Mouse (Mus musculus) heart, postnatal 0 days (tissue): ENCODE measurements at regions not wholly inside any gene's neighbourhood (a gene's known extent, or its start where the extent isn't known, plus 50 kb on each side); places are given as distances from the start of the nearest gene placed in this dataset.

ENCODE experiments used
- CTCF ChIP-seq: IDR thresholded peaks from 2 replicates; pipeline ENCODE4 v1.5.1; 2016; ENCODE audit warnings: antibody characterized with exemption, control low read depth, low read depth
- EP300 ChIP-seq: IDR thresholded peaks from 2 replicates; pipeline ENCODE4 v1.6.1; 2016; ENCODE audit warnings: antibody characterized with exemption, low read depth

DNA sequence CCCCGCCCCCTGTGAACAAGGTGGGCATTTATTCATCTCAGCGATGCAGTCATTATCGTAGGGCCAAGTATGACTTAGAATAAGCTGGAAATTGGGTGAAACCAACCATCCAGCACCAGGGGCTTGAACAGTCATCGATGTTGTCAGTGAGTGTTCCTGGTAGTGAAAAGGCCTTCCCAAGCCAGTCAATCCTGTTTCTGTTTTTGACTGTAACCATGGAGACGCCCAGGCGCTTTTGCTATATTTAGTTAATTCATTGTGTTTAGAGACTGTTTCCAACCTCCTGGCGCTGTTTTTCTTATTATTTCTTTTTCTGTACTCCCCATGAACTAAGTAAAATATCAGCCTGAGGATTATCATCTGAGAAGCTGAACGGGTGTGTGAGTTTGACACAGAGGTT lies 113.4 kb downstream of the Dusp6 start:
- TF ChIP-seq CTCF: no peak
- TF ChIP-seq EP300: no peak
